Mouse (Mus musculus) retina, adult 2 months (tissue): Measurements from ENCODE around the gene Mapkap1.

Source experiments
- DNase-seq: peaks from one replicate; pipeline ENCODE4 v3.0.0-alpha.2; 2012; ENCODE audit warnings: low read depth, low spot score

Mapkap1 gene

GRCm38 (mm10) chr2:34406601-34407464 is at the start of gene Mapkap1:
Gene Mapkap1, plus strand, starts transcription at chr2:34406771.
- DNase-seq: peak; percentile 88

GRCm38 (mm10) chr2:34363678-34364077 is 42.9 kb upstream of the Mapkap1 start:
- DNase-seq: peak; percentile 56

- no peak for DNase-seq
Measured at GRCm38 (mm10) chr2:34367024-34367423, 39.5 kb upstream of the Mapkap1 start.

GRCm38 (mm10) chr2:34368396-34368795 is 38.2 kb upstream of the Mapkap1 start:
- DNase-seq: no peak

- DNase-seq: no peak
Measured at GRCm38 (mm10) chr2:34370349-34370724, 36.2 kb upstream of the Mapkap1 start.

GRCm38 (mm10) chr2:34370725-34371440 is 35.7 kb upstream of the Mapkap1 start:
- no peak for DNase-seq

- peak; percentile 47 for DNase-seq
Measured at GRCm38 (mm10) chr2:34371441-34372304, 34.9 kb upstream of the Mapkap1 start.

- DNase-seq: peak; percentile 93
Measured at GRCm38 (mm10) chr2:34372305-34373301, 34.0 kb upstream of the Mapkap1 start, which contains the start of gene Pbx3. Gene Pbx3, minus strand, starts transcription at chr2:34373142.

- no peak for DNase-seq
Measured at GRCm38 (mm10) chr2:34373886-34374285, 32.7 kb upstream of the Mapkap1 start.

- DNase-seq: peak; percentile 58
Measured at GRCm38 (mm10) chr2:34374349-34374748, 32.2 kb upstream of the Mapkap1 start.

GRCm38 (mm10) chr2:34378930-34379329 is 27.6 kb upstream of the Mapkap1 start:
- DNase-seq: no peak

GRCm38 (mm10) chr2:34399535-34399934 is 7.0 kb upstream of the Mapkap1 start:
- DNase-seq: no peak

GRCm38 (mm10) chr2:34407596-34407995 is 1.0 kb downstream of the Mapkap1 start:
- no peak for DNase-seq

GRCm38 (mm10) chr2:34408341-34408740 is 1.8 kb downstream of the Mapkap1 start:
- DNase-seq: no peak

- DNase-seq: no peak
Measured at GRCm38 (mm10) chr2:34409741-34410340, 3.3 kb downstream of the Mapkap1 start.

- DNase-seq: no peak
Measured at GRCm38 (mm10) chr2:34420256-34420655, 13.7 kb downstream of the Mapkap1 start.

- DNase-seq: no peak
Measured at GRCm38 (mm10) chr2:34424186-34424585, 17.6 kb downstream of the Mapkap1 start.

GRCm38 (mm10) chr2:34425573-34426223 is 19.1 kb downstream of the Mapkap1 start:
- no peak for DNase-seq

- DNase-seq: no peak
Measured at GRCm38 (mm10) chr2:34430663-34431062, 24.1 kb downstream of the Mapkap1 start.
